8 mouse cellular contexts compared by ENCODE assay signal in the genomic region with DNA sequence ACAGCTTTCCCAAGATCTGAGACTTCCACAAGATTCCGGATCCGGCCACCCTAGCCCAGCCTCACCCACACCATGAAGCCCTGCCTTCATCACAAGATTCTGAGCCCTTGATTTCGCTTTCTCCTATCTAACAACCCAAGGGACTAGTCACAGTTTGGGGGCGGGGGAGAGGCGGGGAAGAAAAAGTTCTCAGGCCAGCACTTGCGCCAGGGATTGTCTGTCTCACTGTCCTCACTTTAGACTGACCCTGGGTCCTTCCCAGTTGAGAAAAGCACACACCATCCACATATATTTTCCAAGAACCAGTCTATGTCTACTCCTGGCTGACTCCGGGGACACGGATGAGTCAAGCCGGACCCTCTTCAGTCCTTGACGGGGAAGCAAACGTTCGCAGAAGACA. TPM values are rescaled to one million over a fixed set of nuclear protein-coding genes. Genes with fewer than 3 reads are reported as not detected.
DNase-seq lines count a peak whose midpoint lies in the region; ATAC-seq and TF ChIP-seq lines count a peak whose summit lies in the region.

No protein-coding gene starts in this region.

- no peaks in the 10 kb centered on the region for H3K27me3 ChIP-seq in kidney, embryonic 15.5 days
- H3K27me3 ChIP-seq in hindbrain, embryonic 14.5 days (ENCODE audit: control insufficient read depth, insufficient read depth, low read length): no peaks in the 10 kb centered on the region
- no peaks in the 10 kb centered on the region for H3K27me3 ChIP-seq in midbrain, embryonic 16.5 days (ENCODE audit: control insufficient read depth, insufficient read depth, low read depth, low read length)

- peaks cover 10% of the 10 kb centered on the region for H3K4me1 ChIP-seq in kidney, embryonic 15.5 days
- peaks cover 8% of the 10 kb centered on the region for H3K4me1 ChIP-seq in bone marrow, adult 2 months (ENCODE audit: control insufficient read depth, insufficient read depth, low read length)
- H3K4me1 ChIP-seq in hindbrain, embryonic 14.5 days (replicated peaks; ENCODE audit: control insufficient read depth, insufficient read depth, low read length): no peaks in the 10 kb centered on the region; the same call in 1 of the 2 replicates
- peaks cover 3% of the 10 kb centered on the region for H3K4me1 ChIP-seq in midbrain, embryonic 16.5 days (ENCODE audit: control insufficient read depth, insufficient read depth, low read length)

- H3K9ac ChIP-seq in kidney, embryonic 15.5 days: peak overlapping the region; percentile 64
- peak overlapping the region; percentile 71 for H3K9ac ChIP-seq in hindbrain, embryonic 14.5 days
- peak overlapping the region; percentile 57 for H3K9ac ChIP-seq in midbrain, embryonic 16.5 days (ENCODE audit: low read depth, low read length)

- peak overlapping the region; percentile 66 for H3K4me3 ChIP-seq in kidney, embryonic 15.5 days (replicated peaks)
- H3K4me3 ChIP-seq in bone marrow, adult 2 months (replicated peaks; ENCODE audit: control insufficient read depth, low read depth, low read length): peak overlapping the region; percentile 82
- peak overlapping the region; percentile 54 for H3K4me3 ChIP-seq in hindbrain, embryonic 14.5 days (replicated peaks; ENCODE audit: low read length)
- peak overlapping the region; percentile 55 for H3K4me3 ChIP-seq in midbrain, embryonic 16.5 days (ENCODE audit: low read depth, low read length)

- no peaks in the 10 kb centered on the region for H3K9me3 ChIP-seq in kidney, embryonic 15.5 days (replicated peaks)
- H3K9me3 ChIP-seq in hindbrain, embryonic 14.5 days (ENCODE audit: control insufficient read depth, low read length): no peaks in the 10 kb centered on the region
- H3K9me3 ChIP-seq in midbrain, embryonic 16.5 days (replicated peaks; ENCODE audit: control insufficient read depth, low read length, poor library complexity, severe bottlenecking): no peaks in the 10 kb centered on the region

- WGBS in kidney, embryonic 15.5 days: 41% methylated on average over 12 of the region's 12 CpGs
- 38% methylated on average over 12 of the region's 12 CpGs for WGBS in bone marrow, adult 2 months
- 50% methylated on average over 12 of the region's 12 CpGs for WGBS in hindbrain, embryonic 14.5 days
- WGBS in midbrain, embryonic 16.5 days: 50% methylated on average over 12 of the region's 12 CpGs

- no peak for DNase-seq in kidney, adult 18-20 months
- no peak for DNase-seq in hindbrain, embryonic 14.5 days (ENCODE audit: low spot score)
- no peak for DNase-seq in spleen, postnatal 14 days (ENCODE audit: low spot score in 2 of 2)
- no peak for DNase-seq in cerebellum, postnatal 10 days
- DNase-seq in thymus, postnatal 36 days: no peak

- no peak for TF ChIP-seq POLR2A in bone marrow, adult 2 months (IDR thresholded peaks at IDR 0.05; ENCODE audit: borderline replicate concordance, control insufficient read depth, low read depth, low read length)

- H3K36me3 ChIP-seq in kidney, embryonic 15.5 days: peaks cover 12% of the 10 kb centered on the region; the same call in 1 of the 2 replicates
- H3K36me3 ChIP-seq in hindbrain, embryonic 14.5 days (replicated peaks; ENCODE audit: control insufficient read depth, insufficient read depth): peaks cover 14% of the 10 kb centered on the region; the same call in 1 of the 2 replicates
- no peaks in the 10 kb centered on the region for H3K36me3 ChIP-seq in midbrain, embryonic 16.5 days (ENCODE audit: control insufficient read depth, insufficient read depth, low read length)

- H3K4me2 ChIP-seq in kidney, embryonic 15.5 days: peak overlapping the region; percentile 93
- peak overlapping the region; percentile 75 for H3K4me2 ChIP-seq in hindbrain, embryonic 14.5 days (replicated peaks)
- peak overlapping the region; percentile 75 for H3K4me2 ChIP-seq in midbrain, embryonic 16.5 days (ENCODE audit: low read length)

- no peak for ATAC-seq in kidney, embryonic 15.5 days (replicated peaks; ENCODE audit: low FRiP score)
- ATAC-seq in hindbrain, embryonic 14.5 days (ENCODE audit: low FRiP score): peak; percentile 15; the same call in 1 of the 2 replicates
- ATAC-seq in midbrain, embryonic 16.5 days: no peak

- no peak overlapping the region for H3K27ac ChIP-seq in kidney, embryonic 15.5 days
- no peak overlapping the region for H3K27ac ChIP-seq in bone marrow, adult 2 months (ENCODE audit: control insufficient read depth, insufficient read depth, low read depth, low read length, poor library complexity)
- no peak overlapping the region for H3K27ac ChIP-seq in hindbrain, embryonic 14.5 days
- no peak overlapping the region for H3K27ac ChIP-seq in midbrain, embryonic 16.5 days (ENCODE audit: low read length)

- TF ChIP-seq CTCF in bone marrow, adult 2 months (IDR thresholded peaks at IDR 0.05; ENCODE audit: control insufficient read depth, insufficient read depth, low read length): no peak

RNA-seq across cellular contexts. Expression of gene Xkr8, which starts 0.7 kb away (rescaled TPM):
- 4.4 and 7.5 TPM in 2 replicates for polyA plus RNA-seq in kidney, embryonic 15.5 days (2015; fragmentation: Nextera tagmentation; extraction: Ambion mirVana)
- 0.52 and 2.3 TPM in 2 replicates for polyA plus RNA-seq in bone marrow, adult 2 months (2011; ENCODE audit: insufficient read depth, insufficient read length, low replicate concordance, missing spikeins)
- 7.4 and 8.8 TPM in 2 replicates for polyA plus RNA-seq in hindbrain, embryonic 14.5 days (2014; fragmentation: Nextera tagmentation; extraction: Ambion mirVana)
- polyA plus RNA-seq in midbrain, embryonic 16.5 days (2015; fragmentation: Nextera tagmentation; extraction: Ambion mirVana): 4.8 and 7.1 TPM in 2 replicates

RNA-seq across cellular contexts. Expression of gene Smpdl3b, which starts 25.4 kb away (rescaled TPM):
- 10.0 and 11.9 TPM in 2 replicates for polyA plus RNA-seq in kidney, embryonic 15.5 days (2015; fragmentation: Nextera tagmentation; extraction: Ambion mirVana)
- polyA plus RNA-seq in bone marrow, adult 2 months (2011; ENCODE audit: insufficient read depth, insufficient read length, low replicate concordance, missing spikeins): 1.7 TPM in 1 of 2 replicates, not detected in the other
- polyA plus RNA-seq in hindbrain, embryonic 14.5 days (2014; fragmentation: Nextera tagmentation; extraction: Ambion mirVana): 0.68 and 0.99 TPM in 2 replicates
- 0.53 and 0.62 TPM in 2 replicates for polyA plus RNA-seq in midbrain, embryonic 16.5 days (2015; fragmentation: Nextera tagmentation; extraction: Ambion mirVana)

RNA-seq across cellular contexts. Expression of gene Rpa2, which starts 36.5 kb away (rescaled TPM):
- polyA plus RNA-seq in kidney, embryonic 15.5 days (2015; fragmentation: Nextera tagmentation; extraction: Ambion mirVana): 108 and 113 TPM in 2 replicates
- 52.3 and 67.6 TPM in 2 replicates for polyA plus RNA-seq in bone marrow, adult 2 months (2011; ENCODE audit: insufficient read depth, insufficient read length, low replicate concordance, missing spikeins)
- 37.0 and 46.7 TPM in 2 replicates for polyA plus RNA-seq in hindbrain, embryonic 14.5 days (2014; fragmentation: Nextera tagmentation; extraction: Ambion mirVana)
- 31.6 and 31.7 TPM in 2 replicates for polyA plus RNA-seq in midbrain, embryonic 16.5 days (2015; fragmentation: Nextera tagmentation; extraction: Ambion mirVana)
